Mouse (Mus musculus) adrenal gland, postnatal 14 days (tissue): ENCODE data around the gene Npas2. TPM values are rescaled to one million over a fixed set of nuclear protein-coding genes. Genes with fewer than 3 reads are reported as not detected.

ENCODE experiments used
- DNase-seq: peaks from one replicate; pipeline ENCODE4 v3.0.0; 2021; ENCODE audit warnings: mixed read lengths
- long read RNA-seq, 2 experiments: library from polyadenylated mRNA; stranded (forward); transcript quantifications; one replicate each; pipeline ENCODE4 v2.0.0; 2021
- total RNA-seq: library from RNA; stranded (reverse); gene quantifications from 2 replicates; pipeline ENCODE4 v1.2.3, GENCODE M21; 2021

The Npas2 gene
- total RNA-seq, result 4.5 and 9.7 TPM in 2 replicates
- long read RNA-seq, experiment 1, partial matches to known transcripts, result 1 of 1 reads
- long read RNA-seq, experiment 1, other reads (novel, unspliced or antisense), result 0 of 1 reads
- long read RNA-seq, experiment 2, partial matches to known transcripts, result 1 of 1 reads
- long read RNA-seq, experiment 2, other reads (novel, unspliced or antisense), result 0 of 1 reads

DNA sequence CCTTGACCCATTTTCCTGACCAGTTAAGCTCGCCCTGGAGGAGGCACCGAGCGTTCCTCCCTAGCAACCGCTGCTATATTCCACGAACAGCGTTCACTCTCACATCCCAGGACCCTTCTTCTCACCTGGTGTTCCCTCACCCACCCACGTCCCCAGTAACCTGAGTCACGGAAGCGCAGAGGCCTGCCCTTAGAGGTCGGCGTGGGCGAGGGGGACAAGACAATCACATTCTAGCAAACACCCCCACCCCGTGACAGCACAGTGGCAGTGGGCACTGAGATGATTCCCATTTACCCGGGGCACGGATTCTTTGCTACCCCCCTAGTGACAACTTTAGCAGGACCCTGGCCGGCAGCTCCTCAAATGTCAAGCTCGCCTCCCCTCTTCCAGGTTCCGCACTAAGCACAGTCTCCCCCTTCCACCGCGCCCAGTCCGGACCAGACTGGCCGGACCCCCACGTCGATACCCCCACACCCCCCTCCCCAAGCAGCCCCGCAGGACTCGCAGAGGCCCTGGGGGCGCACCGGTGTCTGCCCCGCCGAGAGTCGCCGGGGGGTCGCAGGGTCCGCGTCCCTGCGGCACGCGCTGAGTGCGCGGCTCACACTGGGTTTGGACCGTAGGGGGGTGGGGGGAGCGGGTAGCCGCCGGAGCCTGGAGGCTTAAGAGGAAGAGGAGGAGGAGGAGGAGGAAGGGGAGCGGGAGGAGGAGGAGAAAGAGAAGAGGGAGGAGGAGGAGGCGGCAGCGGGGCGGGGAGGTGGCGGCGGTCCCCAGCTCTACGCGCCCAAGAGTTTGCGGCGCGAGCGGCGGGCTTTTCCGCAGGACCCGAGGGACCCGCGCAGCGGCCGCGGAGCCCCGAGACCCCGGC is at the start of gene Npas2:
Npas2 (plus strand) TSS at position 735 of the 865 bp plus-strand sequence.
- peak; percentile 54 for DNase-seq

GRCm38 (mm10) chr1:39156778-39157177 is 36.8 kb upstream of the Npas2 start:
- DNase-seq, result no peak

DNA sequence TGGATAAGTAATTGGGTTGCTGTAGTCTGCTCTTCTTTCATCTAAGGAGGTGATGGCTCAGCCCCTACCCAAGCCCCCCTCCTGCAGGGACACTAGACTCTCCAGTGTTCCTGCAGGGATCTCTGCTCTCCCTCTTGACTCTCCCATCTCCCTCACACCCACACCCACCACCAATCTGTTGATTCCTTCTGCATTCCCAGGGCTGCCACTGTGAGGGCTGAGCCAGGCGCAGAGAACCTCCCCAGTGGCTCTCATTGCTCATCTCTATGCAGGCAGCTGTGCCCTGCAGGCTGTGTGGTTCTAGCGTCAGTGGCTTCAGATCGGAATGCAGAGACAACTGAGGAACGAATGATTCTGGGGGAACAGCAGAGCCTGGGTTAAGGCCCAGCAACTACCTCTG is 33.4 kb upstream of the Npas2 start:
- DNase-seq, result no peak

- no peak for DNase-seq
Observed at GRCm38 (mm10) chr1:39163077-39163476, 30.5 kb upstream of the Npas2 start.

- DNase-seq, result no peak
Observed at GRCm38 (mm10) chr1:39176690-39177089, 16.8 kb upstream of the Npas2 start.

GRCm38 (mm10) chr1:39177211-39177610 is 16.3 kb upstream of the Npas2 start:
- DNase-seq, result no peak

- no peak for DNase-seq
Observed at GRCm38 (mm10) chr1:39179806-39180205, 13.7 kb upstream of the Npas2 start.

- DNase-seq, result no peak
Observed at GRCm38 (mm10) chr1:39180517-39180916, 13.0 kb upstream of the Npas2 start.

DNA sequence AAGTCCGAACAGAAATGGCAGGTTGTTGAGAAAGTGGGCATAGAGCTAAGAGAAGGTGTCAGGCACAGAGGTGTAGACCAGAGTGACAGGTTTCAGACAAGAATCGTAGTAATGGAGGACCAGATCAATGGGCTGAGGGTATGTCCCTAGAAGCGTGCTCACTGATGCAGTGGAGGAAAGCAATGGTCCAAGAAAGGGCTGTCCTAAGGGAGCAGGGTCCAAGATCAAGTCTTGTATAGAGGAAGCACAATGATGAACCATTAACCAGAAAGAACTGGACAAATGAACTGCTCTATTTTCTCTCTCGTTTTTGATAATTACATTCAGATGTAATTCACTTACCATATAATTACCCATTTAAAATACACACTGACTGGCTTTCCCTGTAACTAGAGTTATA is 11.6 kb upstream of the Npas2 start:
- DNase-seq, result no peak

GRCm38 (mm10) chr1:39185833-39186232 is 7.7 kb upstream of the Npas2 start:
- no peak for DNase-seq

- peak; percentile 38 for DNase-seq
Observed at GRCm38 (mm10) chr1:39186711-39187437, 6.7 kb upstream of the Npas2 start.

DNA sequence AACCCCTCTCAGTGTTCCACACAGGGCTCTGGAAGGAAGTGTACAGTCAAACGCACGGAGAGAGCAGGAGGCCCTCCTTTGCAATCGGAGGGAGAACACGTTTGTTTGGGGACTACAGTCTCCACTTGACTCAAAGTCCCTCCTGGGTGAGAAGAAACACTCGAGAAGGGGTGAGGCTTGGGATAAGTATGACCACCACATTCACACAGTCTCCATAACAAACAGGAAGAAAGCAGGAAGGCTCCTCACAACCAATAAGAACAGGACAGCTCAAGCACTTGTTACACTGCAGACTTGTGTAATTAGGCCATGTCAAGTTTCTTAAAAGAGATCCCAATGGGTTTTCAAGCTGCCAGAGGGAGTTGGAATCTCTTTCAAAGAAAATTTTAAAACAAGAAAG is 2.4 kb upstream of the Npas2 start:
- no peak for DNase-seq

GRCm38 (mm10) chr1:39192460-39192996 is 1.0 kb upstream of the Npas2 start:
- peak; percentile 91 for DNase-seq

DNA sequence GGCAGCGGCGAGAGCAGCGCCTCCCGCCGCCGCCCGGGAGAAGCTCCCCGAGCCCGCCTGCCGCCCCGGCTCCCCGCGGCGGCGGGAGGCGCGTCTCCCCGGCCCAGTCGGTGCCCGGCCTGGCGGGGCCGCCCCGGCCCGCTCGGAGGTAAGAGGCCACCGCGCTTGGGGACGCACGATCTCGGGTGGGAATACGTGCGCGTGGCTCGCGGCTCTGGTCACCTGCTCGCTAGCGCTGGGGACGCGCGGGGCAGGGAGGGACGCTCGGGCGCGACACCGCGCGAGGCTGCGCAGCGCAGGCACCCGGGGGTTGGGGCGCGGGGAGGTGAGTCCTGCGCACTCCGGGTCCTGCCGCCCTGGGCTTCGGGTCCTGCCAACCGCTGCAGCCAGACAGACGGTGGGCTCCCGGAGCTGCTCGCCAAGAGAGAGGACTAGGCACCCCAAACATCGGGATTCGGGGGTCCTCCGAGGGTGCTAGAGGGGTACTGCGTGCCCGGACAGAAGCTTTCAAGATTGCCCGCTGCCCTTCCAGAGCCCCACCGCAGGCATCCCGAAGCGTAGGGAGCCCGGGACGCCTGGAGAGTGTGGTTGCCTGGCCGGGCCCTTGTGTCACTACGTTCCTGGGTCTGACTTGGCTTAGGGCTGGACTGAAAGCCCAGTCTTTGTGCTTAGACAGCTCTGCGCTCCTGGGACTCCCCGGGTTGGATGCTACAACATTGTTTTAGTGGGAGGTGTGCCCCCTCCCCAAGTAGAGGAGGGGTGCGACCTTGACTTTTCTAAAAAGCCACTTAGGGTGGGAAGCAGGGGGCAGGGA is 538 bp downstream of the Npas2 start:
- DNase-seq, result peak; percentile 77

GRCm38 (mm10) chr1:39194959-39195358 is 1.4 kb downstream of the Npas2 start:
- DNase-seq, result no peak

- DNase-seq, result peak; percentile 12
Observed at GRCm38 (mm10) chr1:39196126-39196525, 2.6 kb downstream of the Npas2 start.

GRCm38 (mm10) chr1:39196676-39197375 is 3.3 kb downstream of the Npas2 start:
- DNase-seq, result peak; percentile 79

DNA sequence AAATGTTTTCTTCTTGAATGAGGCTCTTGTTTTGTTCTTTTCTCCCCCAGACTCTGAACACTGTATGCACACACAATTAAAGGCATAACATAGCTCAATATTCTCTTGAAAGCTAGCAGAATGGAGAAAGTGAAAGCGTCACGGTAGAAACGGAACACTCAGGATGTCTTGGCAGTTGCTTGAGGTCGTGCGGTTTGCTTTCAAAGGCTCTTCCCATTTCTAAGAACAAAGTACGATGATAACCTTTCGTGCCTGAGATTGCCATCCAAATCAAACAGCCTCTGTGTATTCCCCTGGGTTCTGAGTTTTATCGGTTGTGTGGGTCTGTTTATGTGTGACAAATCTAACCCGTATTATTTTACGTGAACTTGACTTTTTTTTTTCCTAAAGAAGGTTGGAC is 11.5 kb downstream of the Npas2 start:
- no peak for DNase-seq

DNA sequence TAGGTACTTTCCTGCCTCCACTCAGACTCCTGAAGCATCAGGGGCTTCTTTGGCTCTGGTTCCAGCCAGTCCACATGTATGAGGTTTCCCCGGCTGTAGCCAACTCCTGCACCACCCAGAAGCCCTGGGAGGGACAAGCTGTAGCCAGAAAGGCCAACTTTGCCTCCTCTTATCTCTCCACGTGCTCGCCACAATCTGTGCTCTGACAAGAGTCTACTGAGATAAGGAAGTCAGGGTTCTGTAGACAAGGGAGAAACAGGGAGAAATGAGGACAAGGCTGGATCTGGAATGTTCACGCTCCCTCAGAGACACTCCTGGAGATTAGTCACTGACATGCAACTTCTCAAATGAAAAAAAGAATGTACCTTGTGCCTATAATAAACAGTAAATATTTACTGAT is 12.2 kb downstream of the Npas2 start:
- DNase-seq, result no peak

DNA sequence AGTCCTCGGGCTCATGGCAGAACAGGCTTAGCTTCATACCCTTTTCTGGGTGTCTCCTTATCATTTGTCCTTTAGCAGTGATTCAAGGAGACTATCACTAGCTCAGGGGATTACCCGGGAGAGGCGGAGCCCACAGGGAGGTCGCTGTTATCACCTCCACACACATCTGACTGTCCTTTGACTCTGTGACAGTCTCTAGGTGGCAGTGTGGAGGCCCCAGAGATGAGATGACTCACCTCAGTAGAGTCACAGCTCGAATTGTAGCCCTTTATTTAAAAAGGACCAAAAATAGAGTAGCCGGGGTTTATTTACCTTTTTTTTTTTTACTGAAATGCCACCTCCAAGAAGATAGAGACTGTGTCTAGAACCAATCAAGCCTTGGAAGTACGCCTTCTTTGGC is 13.4 kb downstream of the Npas2 start:
- DNase-seq, result peak; percentile 68

GRCm38 (mm10) chr1:39210928-39211327 is 17.4 kb downstream of the Npas2 start:
- DNase-seq, result no peak
